18 mouse cellular contexts compared by ENCODE assay signal in genomic region chr9:88501846-88502245, GRCm38 (mm10). TPM values are rescaled to one million over a fixed set of nuclear protein-coding genes. Genes with fewer than 3 reads are reported as not detected.
"Had no signal": no experiment of that assay in that cellular context is flagged by ENCODE, and none has a peak within 500 bp of the region (broad histone marks: within the 10 kb centered on the region; RNA-seq: fewer than 3 reads in every experiment).

No protein-coding gene starts in this region.

- H3K9me3 ChIP-seq: neural tube, embryonic 15.5 days; stomach, embryonic 15.5 days had no signal

- H3K4me3 ChIP-seq: neural tube, embryonic 15.5 days; stomach, embryonic 15.5 days had no signal

- H3K9ac ChIP-seq: neural tube, embryonic 15.5 days; stomach, embryonic 15.5 days had no signal

- H3K27ac ChIP-seq: neural tube, embryonic 15.5 days; stomach, embryonic 15.5 days; stomach, postnatal 0 days had no signal

- H3K27me3 ChIP-seq: neural tube, embryonic 15.5 days; stomach, embryonic 15.5 days had no signal

- H3K4me1 ChIP-seq: neural tube, embryonic 15.5 days; stomach, embryonic 15.5 days had no signal

- DNase-seq: retina, postnatal 1 day; right cerebral cortex, adult 18-20 months; right cerebral cortex, postnatal 14 days; right cerebral cortex, postnatal 25 days; right cerebral cortex, postnatal 4 days; spleen, adult 18-20 months; thymus, adult 18-20 months; thymus, adult 2 months; thymus, postnatal 14 days; thymus, postnatal 25 days; thymus, postnatal 36 days; thymus, postnatal 4 days had no signal

- H3K4me2 ChIP-seq: neural tube, embryonic 15.5 days; stomach, embryonic 15.5 days had no signal

- H3K36me3 ChIP-seq: neural tube, embryonic 15.5 days; stomach, embryonic 15.5 days had no signal

RNA-seq across cellular contexts. Expression of gene Gm20537, which starts 45.4 kb away (rescaled TPM):
- total RNA-seq: neutrophil, adult 5-6 weeks had no signal
- polyA plus RNA-seq: spleen, adult 2 months; stomach, postnatal 0 days; thymus, postnatal 0 days had no signal
